Mouse (Mus musculus) liver, adult 2 months (tissue): ENCODE measurements at regions not wholly inside any gene's neighbourhood (a gene's known extent, or its start where the extent isn't known, plus 50 kb on each side); places are given as distances from the start of the nearest gene placed in this dataset.

Source experiments
- CTCF ChIP-seq: fragments of 200-500 bp; IDR thresholded peaks from 2 replicates; pipeline ENCODE4 v1.5.1; 2011; ENCODE audit warnings: low read depth, low read length, control low read depth
- POLR2A ChIP-seq: fragments of 200-500 bp; IDR thresholded peaks from 2 replicates; pipeline ENCODE4 v1.6.1; 2011; ENCODE audit warnings: low read length, control low read depth; ENCODE audit not compliant: insufficient read depth; ENCODE audit errors: extremely low read depth

DNA sequence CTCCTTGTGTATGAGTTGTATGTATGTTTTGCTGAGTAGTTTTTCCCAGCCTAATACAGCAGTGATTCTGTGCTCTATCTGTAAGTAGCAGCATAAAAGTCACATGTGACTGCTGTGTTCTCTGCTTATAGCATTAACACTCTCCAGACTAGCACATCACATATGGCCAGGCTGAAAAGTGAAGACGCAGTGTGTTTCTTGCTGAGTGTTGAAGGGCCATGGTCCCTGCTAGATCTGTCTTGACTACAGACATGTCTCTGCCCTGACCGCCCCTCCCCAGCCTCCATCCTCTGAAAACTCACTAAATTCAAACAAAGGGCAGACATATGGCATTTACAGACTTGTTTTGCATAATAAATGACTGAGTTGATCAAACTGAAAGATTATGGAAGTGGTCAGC, 316.6 kb downstream of the Lrriq3 start:
- TF ChIP-seq CTCF (no peak), POLR2A (no peak)
